In the genomic region with DNA sequence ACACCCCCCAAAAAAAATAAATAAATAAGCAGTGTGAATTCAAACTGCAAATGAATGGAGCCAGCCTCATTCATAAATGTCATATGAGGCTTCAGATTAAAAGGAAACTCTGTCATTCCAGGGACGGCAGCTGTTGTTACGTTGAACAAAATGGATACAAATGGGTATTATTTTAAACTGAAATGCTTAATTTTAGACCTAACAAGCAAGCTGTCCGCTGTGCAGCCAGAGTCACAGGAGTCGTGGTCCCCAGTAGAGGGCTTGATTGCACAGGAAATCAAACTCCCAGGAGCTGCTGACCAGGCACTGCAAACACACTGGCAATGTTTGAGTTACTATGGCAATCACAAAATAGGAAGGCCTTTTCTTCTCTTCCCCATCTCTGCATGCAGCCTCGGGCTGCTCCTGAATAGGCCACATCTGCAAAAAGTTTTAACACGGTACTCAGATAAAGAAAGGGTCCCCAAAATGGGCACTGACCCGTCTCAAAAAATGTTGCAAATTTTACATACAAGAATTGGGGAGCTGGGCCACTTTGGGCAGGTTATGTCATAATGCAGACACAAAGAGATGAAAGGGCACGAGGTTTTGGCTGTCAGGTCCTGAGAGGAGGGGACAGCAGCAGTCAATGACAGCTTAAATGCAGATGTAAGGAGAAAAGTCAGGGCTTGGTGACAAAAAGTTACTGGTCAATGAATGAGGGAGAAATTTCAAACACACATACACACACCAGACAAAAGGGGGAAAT, we compare ENCODE assay signal across 17 mouse cellular contexts. TPM values are rescaled to one million over a fixed set of nuclear protein-coding genes. Genes with fewer than 3 reads are reported as not detected.
DNase-seq lines count a peak whose midpoint lies in the region; ATAC-seq and TF ChIP-seq lines count a peak whose summit lies in the region.
"Had no signal": no experiment of that assay in that cellular context is flagged by ENCODE, and none has a peak within 500 bp of the region (broad histone marks: within the 10 kb centered on the region; RNA-seq: fewer than 3 reads in every experiment).

No protein-coding gene starts in this region.

- H3K4me1 ChIP-seq in hindbrain, postnatal 0 days (ENCODE audit: insufficient read depth, low read length), result no peaks in the 10 kb centered on the region
- H3K4me1 ChIP-seq: heart, embryonic 10.5 days had no signal

- no peak overlapping the region for H3K27ac ChIP-seq in hindbrain, postnatal 0 days
- H3K27ac ChIP-seq: heart, embryonic 10.5 days had no signal

- ATAC-seq in hindbrain, postnatal 0 days, result no peak

- intact Hi-C loops in heart, postnatal 14 days (cut with DNase I), result no loop called here

- DNase-seq in heart, adult 18-20 months, result peak; percentile 3 to 4
- DNase-seq in heart, postnatal 14 days, result no peak
- peak; percentile 20 for DNase-seq in retina, postnatal 1 day
- DNase-seq in retina, embryonic 14.5 days (ENCODE audit: low spot score), result no peak
- DNase-seq in hindbrain, postnatal 0 days (ENCODE audit: low spot score), result peak; percentile 50
- DNase-seq in thymus, postnatal 4 days, result no peak
- no peak for DNase-seq in ovary, postnatal 14 days (ENCODE audit: low spot score)
- DNase-seq in B cell, adult 2 months, result no peak
- DNase-seq: lung, adult 2 months; right cerebral cortex, postnatal 25 days; thymus, postnatal 25 days had no signal

- H3K9me3 ChIP-seq in hindbrain, postnatal 0 days (ENCODE audit: low read length), result peaks cover 2% of the 10 kb centered on the region; the same call in 1 of the 2 replicates
- H3K9me3 ChIP-seq: heart, embryonic 10.5 days had no signal

- no peaks in the 10 kb centered on the region for H3K36me3 ChIP-seq in hindbrain, postnatal 0 days (ENCODE audit: insufficient read depth, low read length)
- H3K36me3 ChIP-seq: heart, embryonic 10.5 days had no signal

- no peak overlapping the region for H3K4me3 ChIP-seq in hindbrain, postnatal 0 days (ENCODE audit: low read length)

- H3K4me2 ChIP-seq in hindbrain, postnatal 0 days (ENCODE audit: low read depth, low read length), result no peak overlapping the region

- peak; percentile 42 for TF ChIP-seq CTCF in hindbrain, postnatal 0 days (IDR thresholded peaks at IDR 0.05; ENCODE audit: low read depth)

- no peaks in the 10 kb centered on the region for H3K27me3 ChIP-seq in hindbrain, postnatal 0 days (ENCODE audit: insufficient read depth, low read length)

- 15% methylated on average over 8 of the region's 8 CpGs for WGBS in hindbrain, postnatal 0 days

- no peak overlapping the region for H3K9ac ChIP-seq in hindbrain, postnatal 0 days (replicated peaks; ENCODE audit: low read length)

RNA-seq across cellular contexts. Expression of a gene that starts 54.0 kb away (rescaled TPM):
- total RNA-seq in heart, adult 18-20 months (2021), result not detected
- not detected for total RNA-seq in heart, postnatal 14 days (2021)
- 5.7 and 6.1 TPM in 2 replicates for total RNA-seq in hindbrain, postnatal 0 days (2014; rRNA removed)
- 1.9 TPM in 2 replicates for polyA plus RNA-seq in hindbrain, postnatal 0 days (2015; fragmentation: Nextera tagmentation; extraction: Ambion mirVana)
- total RNA-seq: gastrocnemius, adult 18-20 months; hematopoietic stem cell, adult 5-6 weeks; megakaryocyte, adult 5-6 weeks had no signal
- polyA plus RNA-seq: heart, embryonic 10.5 days; kidney, embryonic 14.5 days; limb, embryonic 14.5 days; lung, adult 2 months had no signal

RNA-seq across cellular contexts. Expression of a gene that starts 57.7 kb away (rescaled TPM):
- total RNA-seq in heart, adult 18-20 months (2021), result 10 to 100 TPM; 71.6 to 78.8 TPM
- total RNA-seq in heart, postnatal 14 days (2021), result 10 to 100 TPM; 69.4 to 70.4 TPM
- 53.7 and 55.0 TPM in 2 replicates for total RNA-seq in hindbrain, postnatal 0 days (2014; rRNA removed)
- 103 and 106 TPM in 2 replicates for polyA plus RNA-seq in hindbrain, postnatal 0 days (2015; fragmentation: Nextera tagmentation; extraction: Ambion mirVana)

RNA-seq across cellular contexts. Expression of a gene that starts 58.1 kb away (rescaled TPM):
- 10 to 100 TPM; 12.3 to 13.1 TPM for total RNA-seq in heart, adult 18-20 months (2021)
- total RNA-seq in heart, postnatal 14 days (2021), result 10 to 100 TPM; 15.7 to 16.5 TPM
- total RNA-seq in hindbrain, postnatal 0 days (2014; rRNA removed), result 7.4 and 9.7 TPM in 2 replicates
- polyA plus RNA-seq in hindbrain, postnatal 0 days (2015; fragmentation: Nextera tagmentation; extraction: Ambion mirVana), result 3.0 and 3.3 TPM in 2 replicates

Comparison
In these comparisons a context has a peak if more than half of its experiments do, and no peak if none do; other contexts are left out.
1. DNase-seq: peak in heart, adult 18-20 months (2 of 2), retina, postnatal 1 day (single experiment) and hindbrain, postnatal 0 days (single experiment); none in heart, postnatal 14 days (0 of 2), retina, embryonic 14.5 days (single experiment), thymus, postnatal 4 days (single experiment), ovary, postnatal 14 days (single experiment) and B cell, adult 2 months (0 of 2).